Mouse (Mus musculus) liver, postnatal 0 days (tissue): ENCODE measurements around the gene Lipt1.

Source experiments
- CTCF ChIP-seq: sonication (generic); IDR thresholded peaks from 2 replicates; pipeline ENCODE4 v1.5.1; 2016; ENCODE audit warnings: antibody characterized with exemption, low read depth
- EP300 ChIP-seq: IDR thresholded peaks from 2 replicates; pipeline ENCODE4 v1.6.1; 2016; ENCODE audit warnings: antibody characterized with exemption, low read depth, mild to moderate bottlenecking

- no peak for TF ChIP-seq CTCF
- TF ChIP-seq EP300: no peak
Measured at GRCm38 (mm10) chr1:37918096-37918495, 46.6 kb downstream of the Lipt1 start.
